Mouse (Mus musculus): ENCODE measurements around the gene Lefty2. TPM values are rescaled to one million over a fixed set of nuclear protein-coding genes. Genes with fewer than 3 reads are reported as not detected.
A peak's percentile ranks its signal among the peaks of the same experiment; 100 is the strongest.

The Lefty2 gene
- polyA plus RNA-seq, 1 experiment from 2014 or later = 0.08 TPM

DNA sequence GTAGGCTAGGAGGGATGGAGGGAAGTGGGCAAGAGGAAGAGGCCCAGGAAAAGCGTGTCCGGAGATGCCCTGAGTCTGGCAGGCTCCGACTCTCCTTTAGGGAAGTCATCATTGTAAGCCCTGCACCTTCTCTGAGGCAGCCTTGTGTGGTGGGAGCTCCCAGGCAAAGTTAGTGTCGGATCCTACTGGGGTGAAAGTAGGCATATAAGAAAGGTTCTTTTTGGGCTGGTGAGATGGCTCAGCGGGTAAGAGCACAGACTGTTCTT, 11.8 kb downstream of the Lefty2 start:
- Histone ChIP-seq H3K27ac (ENCODE audit: low read length) (no peak overlapping the region; the same call in 1 of the 2 replicates), H3K9ac (ENCODE audit: low read length) (peak overlapping the region; percentile 85), H3K4me2 (ENCODE audit: low read depth, low read length) (peak overlapping the region; percentile 89), H3K27me3 (ENCODE audit: control insufficient read depth, insufficient read depth, low read length) (no peaks in the 10 kb centered on the region), H3K4me3 (ENCODE audit: low read length) (peak overlapping the region; percentile 79), H3K4me1 (ENCODE audit: control insufficient read depth, insufficient read depth, low read length) (peaks cover 12% of the 10 kb centered on the region), H3K9me3 (replicated peaks; ENCODE audit: control insufficient read depth, low read length) (no peaks in the 10 kb centered on the region), H3K36me3 (ENCODE audit: control insufficient read depth, insufficient read depth) (peaks cover 5% of the 10 kb centered on the region)
- ATAC-seq (replicated peaks; ENCODE audit: extremely low read depth, insufficient read depth, low FRiP score) = 0 out of 2 replicates have a peak, but pooled peaks have one; percentile 4
- 2% methylated on average over 5 of the region's 5 CpGs for WGBS

DNA sequence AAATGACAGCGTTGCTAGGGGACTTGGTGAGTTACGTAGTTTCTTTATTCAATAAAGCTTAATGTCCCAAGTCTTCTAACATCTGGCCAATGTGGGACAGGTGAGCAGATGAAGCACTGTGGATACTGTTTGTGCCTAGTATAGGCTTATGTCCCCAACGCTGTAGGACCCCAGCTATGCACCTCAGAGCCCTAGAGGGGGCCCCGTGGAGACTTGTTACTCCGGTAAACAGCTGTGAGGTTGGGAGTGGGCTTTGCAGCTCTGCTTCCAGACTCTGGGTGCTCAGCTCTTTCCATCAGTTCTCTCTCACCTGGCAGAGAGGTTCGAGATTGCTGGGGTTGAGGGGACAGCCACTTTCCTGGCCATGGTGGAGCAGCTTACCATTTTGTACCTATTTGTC, 12.4 kb downstream of the Lefty2 start:
- H3K9me3 ChIP-seq (replicated peaks; ENCODE audit: control insufficient read depth, low read length) = no peaks in the 10 kb centered on the region
- 66% methylated on average over 6 of the region's 6 CpGs for WGBS
- peaks cover 5% of the 10 kb centered on the region for H3K36me3 ChIP-seq (ENCODE audit: control insufficient read depth, insufficient read depth)
- H3K4me1 ChIP-seq (ENCODE audit: control insufficient read depth, insufficient read depth, low read length) = peaks cover 12% of the 10 kb centered on the region
- no peak overlapping the region for H3K27ac ChIP-seq (ENCODE audit: low read length)
- peak overlapping the region; percentile 85; the same call in 1 of the 2 replicates for H3K9ac ChIP-seq (ENCODE audit: low read length)
- peak overlapping the region; percentile 79 for H3K4me3 ChIP-seq (ENCODE audit: low read length)
- no peaks in the 10 kb centered on the region for H3K27me3 ChIP-seq (ENCODE audit: control insufficient read depth, insufficient read depth, low read length)
- ATAC-seq (replicated peaks; ENCODE audit: extremely low read depth, insufficient read depth, low FRiP score) = no peak
- peak overlapping the region; percentile 89 for H3K4me2 ChIP-seq (ENCODE audit: low read depth, low read length)

DNA sequence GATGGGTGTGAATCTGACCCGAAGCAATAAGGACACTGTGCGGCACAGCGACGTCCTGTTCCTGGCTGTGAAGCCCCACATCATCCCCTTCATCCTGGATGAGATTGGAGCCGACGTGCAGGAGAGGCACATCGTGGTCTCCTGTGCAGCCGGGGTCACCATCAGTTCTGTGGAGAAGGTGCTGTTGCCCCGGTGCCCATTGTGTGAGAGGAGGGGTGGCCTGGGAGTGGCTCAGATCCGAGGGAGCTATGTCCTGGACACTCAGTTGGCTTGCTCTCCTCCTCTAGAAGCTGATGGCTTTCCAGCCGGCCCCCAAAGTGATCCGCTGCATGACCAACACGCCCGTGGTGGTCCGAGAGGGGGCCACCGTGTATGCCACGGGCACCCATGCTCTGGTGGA, 13.0 kb downstream of the Lefty2 start:
- Histone ChIP-seq H3K36me3 (ENCODE audit: control insufficient read depth, insufficient read depth) (peaks cover 5% of the 10 kb centered on the region), H3K4me2 (ENCODE audit: low read depth, low read length) (no peak overlapping the region), H3K27me3 (ENCODE audit: control insufficient read depth, insufficient read depth, low read length) (no peaks in the 10 kb centered on the region), H3K9ac (ENCODE audit: low read length) (no peak overlapping the region), H3K4me3 (ENCODE audit: low read length) (no peak overlapping the region), H3K9me3 (replicated peaks; ENCODE audit: control insufficient read depth, low read length) (no peaks in the 10 kb centered on the region), H3K27ac (ENCODE audit: low read length) (no peak overlapping the region), H3K4me1 (ENCODE audit: control insufficient read depth, insufficient read depth, low read length) (peaks cover 12% of the 10 kb centered on the region)
- WGBS = 93% methylated on average over 17 of the region's 17 CpGs
- ATAC-seq (replicated peaks; ENCODE audit: extremely low read depth, insufficient read depth, low FRiP score) = no peak

GRCm38 (mm10) chr1:180906461-180907147, 13.7 kb downstream of the Lefty2 start:
- Histone ChIP-seq H3K4me3 (ENCODE audit: low read length) (no peak overlapping the region), H3K27me3 (ENCODE audit: control insufficient read depth, insufficient read depth, low read length) (no peaks in the 10 kb centered on the region), H3K4me2 (ENCODE audit: low read depth, low read length) (no peak overlapping the region), H3K9ac (ENCODE audit: low read length) (no peak overlapping the region), H3K27ac (ENCODE audit: low read length) (no peak overlapping the region), H3K9me3 (replicated peaks; ENCODE audit: control insufficient read depth, low read length) (no peaks in the 10 kb centered on the region), H3K4me1 (ENCODE audit: control insufficient read depth, insufficient read depth, low read length) (peaks cover 12% of the 10 kb centered on the region), H3K36me3 (ENCODE audit: control insufficient read depth, insufficient read depth) (peaks cover 5% of the 10 kb centered on the region)
- WGBS = 89% methylated on average over 24 of the region's 24 CpGs
- no peak for ATAC-seq (replicated peaks; ENCODE audit: extremely low read depth, insufficient read depth, low FRiP score)

DNA sequence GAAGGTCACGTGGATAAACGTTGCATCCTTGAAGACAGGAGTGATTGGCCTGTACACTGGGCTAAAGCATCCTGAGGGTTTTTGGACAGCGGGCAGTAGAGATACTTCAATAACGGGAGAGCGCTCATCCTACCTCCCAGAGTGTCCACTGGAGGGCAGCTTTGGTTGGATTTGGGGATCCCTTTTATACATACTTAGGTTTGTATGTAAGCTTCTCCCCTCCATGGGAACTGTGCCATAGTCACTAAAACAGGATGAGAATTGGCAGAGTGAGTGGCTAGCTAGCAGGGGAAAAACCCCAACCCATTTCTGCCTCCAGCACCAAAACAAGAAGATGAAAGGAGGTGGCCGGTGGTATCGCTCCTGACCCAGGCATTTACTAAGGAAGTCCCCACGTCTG, 18.2 kb downstream of the Lefty2 start:
- 41% methylated on average over 8 of the region's 8 CpGs for WGBS
- no peak overlapping the region for H3K27ac ChIP-seq (ENCODE audit: low read length)
- no peak overlapping the region for H3K4me3 ChIP-seq (ENCODE audit: low read length)
- peaks cover 11% of the 10 kb centered on the region; the same call in 1 of the 2 replicates for H3K4me1 ChIP-seq (ENCODE audit: control insufficient read depth, insufficient read depth, low read length)
- H3K36me3 ChIP-seq (ENCODE audit: control insufficient read depth, insufficient read depth) = peaks cover 5% of the 10 kb centered on the region
- no peaks in the 10 kb centered on the region for H3K9me3 ChIP-seq (replicated peaks; ENCODE audit: control insufficient read depth, low read length)
- no peak for ATAC-seq (replicated peaks; ENCODE audit: extremely low read depth, insufficient read depth, low FRiP score)
- H3K4me2 ChIP-seq (ENCODE audit: low read depth, low read length) = peak overlapping the region; percentile 44
- no peaks in the 10 kb centered on the region for H3K27me3 ChIP-seq (ENCODE audit: control insufficient read depth, insufficient read depth, low read length)
- no peak overlapping the region for H3K9ac ChIP-seq (ENCODE audit: low read length)

- Histone ChIP-seq H3K4me2 (ENCODE audit: low read depth, low read length) (peak overlapping the region; percentile 44), H3K27ac (ENCODE audit: low read length) (no peak overlapping the region), H3K27me3 (ENCODE audit: control insufficient read depth, insufficient read depth, low read length) (no peaks in the 10 kb centered on the region), H3K4me1 (ENCODE audit: control insufficient read depth, insufficient read depth, low read length) (peaks cover 11% of the 10 kb centered on the region; the same call in 1 of the 2 replicates), H3K36me3 (ENCODE audit: control insufficient read depth, insufficient read depth) (peaks cover 5% of the 10 kb centered on the region), H3K9ac (ENCODE audit: low read length) (no peak overlapping the region), H3K4me3 (ENCODE audit: low read length) (no peak overlapping the region), H3K9me3 (replicated peaks; ENCODE audit: control insufficient read depth, low read length) (no peaks in the 10 kb centered on the region)
- WGBS = 47% methylated on average over 20 of the region's 20 CpGs
- ATAC-seq (replicated peaks; ENCODE audit: extremely low read depth, insufficient read depth, low FRiP score) = no peak
These were observed 18.9 kb downstream of the Lefty2 start for GRCm38 (mm10) chr1:180911653-180912287.

- peaks cover 1% of the 10 kb centered on the region; the same call in 1 of the 2 replicates for H3K36me3 ChIP-seq (ENCODE audit: control insufficient read depth, insufficient read depth)
- H3K27me3 ChIP-seq (ENCODE audit: control insufficient read depth, insufficient read depth, low read length) = no peaks in the 10 kb centered on the region
- no peaks in the 10 kb centered on the region for H3K9me3 ChIP-seq (replicated peaks; ENCODE audit: control insufficient read depth, low read length)
- WGBS = 72% methylated on average over 5 of the region's 5 CpGs
- H3K4me1 ChIP-seq (ENCODE audit: control insufficient read depth, insufficient read depth, low read length) = peaks cover 11% of the 10 kb centered on the region; the same call in 1 of the 2 replicates
- H3K4me3 ChIP-seq (ENCODE audit: low read length) = no peak overlapping the region
- H3K9ac ChIP-seq (ENCODE audit: low read length) = no peak overlapping the region
- H3K4me2 ChIP-seq (ENCODE audit: low read depth, low read length) = no peak overlapping the region
- H3K27ac ChIP-seq (ENCODE audit: low read length) = no peak overlapping the region
- no peak for ATAC-seq (replicated peaks; ENCODE audit: extremely low read depth, insufficient read depth, low FRiP score)
These were observed 19.9 kb downstream of the Lefty2 start for GRCm38 (mm10) chr1:180912792-180913191.

- Histone ChIP-seq H3K27me3 (ENCODE audit: control insufficient read depth, insufficient read depth, low read length) (no peaks in the 10 kb centered on the region), H3K4me1 (ENCODE audit: control insufficient read depth, insufficient read depth, low read length) (peaks cover 11% of the 10 kb centered on the region; the same call in 1 of the 2 replicates), H3K9ac (ENCODE audit: low read length) (0 out of 2 replicates have a peak overlapping the region, but pooled peaks have one; percentile 37), H3K4me3 (ENCODE audit: low read length) (no peak overlapping the region), H3K9me3 (replicated peaks; ENCODE audit: control insufficient read depth, low read length) (no peaks in the 10 kb centered on the region), H3K36me3 (ENCODE audit: control insufficient read depth, insufficient read depth) (no peaks in the 10 kb centered on the region), H3K4me2 (ENCODE audit: low read depth, low read length) (no peak overlapping the region), H3K27ac (ENCODE audit: low read length) (peak overlapping the region; percentile 25; the same call in 1 of the 2 replicates)
- 0 out of 2 replicates have a peak, but pooled peaks have one; percentile 33 for ATAC-seq (replicated peaks; ENCODE audit: extremely low read depth, insufficient read depth, low FRiP score)
- 36% methylated on average over 4 of the region's 4 CpGs for WGBS
These were observed 20.9 kb downstream of the Lefty2 start for GRCm38 (mm10) chr1:180913797-180914196.

GRCm38 (mm10) chr1:180916425-180916824, 23.5 kb downstream of the Lefty2 start:
- Histone ChIP-seq H3K27ac (ENCODE audit: low read length) (no peak overlapping the region), H3K9me3 (replicated peaks; ENCODE audit: control insufficient read depth, low read length) (no peaks in the 10 kb centered on the region), H3K4me2 (ENCODE audit: low read depth, low read length) (no peak overlapping the region), H3K27me3 (ENCODE audit: control insufficient read depth, insufficient read depth, low read length) (no peaks in the 10 kb centered on the region), H3K4me1 (ENCODE audit: control insufficient read depth, insufficient read depth, low read length) (peaks cover 11% of the 10 kb centered on the region; the same call in 1 of the 2 replicates), H3K9ac (ENCODE audit: low read length) (no peak overlapping the region), H3K4me3 (ENCODE audit: low read length) (no peak overlapping the region), H3K36me3 (ENCODE audit: control insufficient read depth, insufficient read depth) (no peaks in the 10 kb centered on the region)
- ATAC-seq (replicated peaks; ENCODE audit: extremely low read depth, insufficient read depth, low FRiP score) = no peak
- WGBS = 86% methylated on average over 11 of the region's 11 CpGs
